Mouse (Mus musculus) midbrain, embryonic 11.5 days (tissue): Measurements from ENCODE around the gene Tnfsf10. TPM values are rescaled to one million over a fixed set of nuclear protein-coding genes. Genes with fewer than 3 reads are reported as not detected.
"Not testable (repeated sequence)": the region's sequence is repeated elsewhere in the genome, so short reads cannot be mapped to it uniquely, and the experiment has no call there.

Experiments
- ATAC-seq: fragments of 200-750 bp; cut with Nextera tagmentation; 2 replicates; pipeline ENCODE4 v1.8.0; 2017; ENCODE audit warnings: moderate TSS enrichment, moderate library complexity; ENCODE audit not compliant: low FRiP score
- DNase-seq: peaks from one replicate; pipeline ENCODE4 v3.0.0; 2015; ENCODE audit warnings: low spot score; ENCODE audit errors: missing footprints
- H3K27ac ChIP-seq: fragments of 300-500 bp; sonication (generic); 2 replicates; pipeline ENCODE4 v1.5.1; 2014; ENCODE audit warnings: low read depth, low read length
- H3K27me3 ChIP-seq: fragments of 300-500 bp; sonication (generic); 2 replicates; pipeline ENCODE4 v1.6.1; 2014; ENCODE audit warnings: mild to moderate bottlenecking, low read length, moderate library complexity, mixed read lengths; ENCODE audit not compliant: control insufficient read depth, insufficient read depth
- H3K36me3 ChIP-seq: fragments of 300-500 bp; sonication (generic); 2 replicates; pipeline ENCODE4 v1.6.1; 2014; ENCODE audit warnings: mild to moderate bottlenecking, low read length, moderate library complexity, mixed read lengths; ENCODE audit not compliant: control insufficient read depth, insufficient read depth
- H3K4me1 ChIP-seq: fragments of 300-500 bp; sonication (generic); 2 replicates; pipeline ENCODE4 v1.6.1; 2014; ENCODE audit warnings: low read length; ENCODE audit not compliant: control insufficient read depth, insufficient read depth
- H3K4me2 ChIP-seq: fragments of 300-500 bp; sonication (generic); 2 replicates; pipeline ENCODE4 v1.6.1; 2014; ENCODE audit warnings: mild to moderate bottlenecking, moderate library complexity
- H3K4me3 ChIP-seq: fragments of 300-500 bp; sonication (generic); 2 replicates; pipeline ENCODE4 v1.5.1; 2014; ENCODE audit warnings: low read depth, low read length
- H3K9ac ChIP-seq: fragments of 300-500 bp; sonication (generic); 2 replicates; pipeline ENCODE4 v1.6.1; 2014; ENCODE audit warnings: low read length
- H3K9me3 ChIP-seq: fragments of 300-500 bp; sonication (generic); 2 replicates; pipeline ENCODE4 v1.6.1; 2016; ENCODE audit warnings: low read length; ENCODE audit not compliant: control insufficient read depth
- WGBS: fragments of 180-500 bp; shearing (Covaris S2); extraction: QIAGEN DNeasy Blood & Tissue Kit; methylation state at CpG from one replicate; pipeline ENCODE4 v1.1.7; 2014; 5-methylcytosine and 5-hydroxymethylcytosine counted together
- polyA plus RNA-seq: library from polyadenylated mRNA; unstranded; fragments of >200 nt; fragmentation: Nextera tagmentation; extraction: Ambion mirVana; gene quantifications from 2 replicates; pipeline ENCODE4 v1.2.1, GENCODE M21; 2014

Tnfsf10 gene
- polyA plus RNA-seq, result not detected in 2 replicates

GRCm38 (mm10) chr3:27316559-27317287, at the start of gene Tnfsf10:
Gene Tnfsf10 (plus strand): TSS chr3:27317028.
- no peaks in the 10 kb centered on the region for H3K36me3 ChIP-seq
- no peak within 1 kb of the TSS for H3K9ac ChIP-seq
- no peak within 1 kb of the TSS for H3K27ac ChIP-seq
- H3K9me3 ChIP-seq, result no peaks in the 10 kb centered on the region
- H3K4me2 ChIP-seq, result no peak within 1 kb of the TSS
- DNase-seq (no peak), ATAC-seq (no peak)
- no peak within 1 kb of the TSS for H3K4me3 ChIP-seq
- no peaks in the 10 kb centered on the region for H3K4me1 ChIP-seq
- 69% methylated on average over 9 of the region's 9 CpGs for WGBS
- H3K27me3 ChIP-seq, result no peaks in the 10 kb centered on the region

GRCm38 (mm10) chr3:27267327-27267726, 49.5 kb upstream of the Tnfsf10 start:
- H3K4me3 ChIP-seq, result no peak overlapping the region
- no peaks in the 10 kb centered on the region for H3K9me3 ChIP-seq
- H3K27ac ChIP-seq, result no peak overlapping the region
- WGBS, result 84% methylated on average over 5 of the region's 5 CpGs
- DNase-seq, result no peak
- H3K4me2 ChIP-seq, result no peak overlapping the region
- no peaks in the 10 kb centered on the region for H3K36me3 ChIP-seq
- no peaks in the 10 kb centered on the region for H3K27me3 ChIP-seq
- H3K4me1 ChIP-seq, result no peaks in the 10 kb centered on the region
- H3K9ac ChIP-seq, result no peak overlapping the region
- no peak for ATAC-seq

- no peaks in the 10 kb centered on the region for H3K9me3 ChIP-seq
- no peak for ATAC-seq
- no peaks in the 10 kb centered on the region for H3K27me3 ChIP-seq
- H3K4me2 ChIP-seq, result no peak overlapping the region
- WGBS, result 75% methylated on average over 4 of the region's 4 CpGs
- H3K4me1 ChIP-seq, result no peaks in the 10 kb centered on the region
- no peak overlapping the region for H3K27ac ChIP-seq
- H3K36me3 ChIP-seq, result no peaks in the 10 kb centered on the region
- no peak overlapping the region for H3K9ac ChIP-seq
- no peak for DNase-seq
- no peak overlapping the region for H3K4me3 ChIP-seq
Measured at GRCm38 (mm10) chr3:27267887-27268286, 48.9 kb upstream of the Tnfsf10 start.

- Histone ChIP-seq H3K9me3 (no peaks in the 10 kb centered on the region), H3K9ac (no peak overlapping the region), H3K4me1 (no peaks in the 10 kb centered on the region), H3K4me2 (no peak overlapping the region), H3K4me3 (no peak overlapping the region), H3K27me3 (no peaks in the 10 kb centered on the region), H3K36me3 (no peaks in the 10 kb centered on the region), H3K27ac (no peak overlapping the region)
- DNase-seq (no peak), ATAC-seq (no peak)
- WGBS, result 87% methylated on average over 4 of the region's 4 CpGs
Measured at GRCm38 (mm10) chr3:27269151-27269550, 47.7 kb upstream of the Tnfsf10 start.

GRCm38 (mm10) chr3:27270160-27270962, 46.5 kb upstream of the Tnfsf10 start:
- DNase-seq (no peak), ATAC-seq (no peak)
- WGBS, result 41% methylated on average over 11 of the region's 11 CpGs

GRCm38 (mm10) chr3:27272926-27273745, 43.7 kb upstream of the Tnfsf10 start:
- Histone ChIP-seq H3K9me3 (no peaks in the 10 kb centered on the region), H3K4me1 (no peaks in the 10 kb centered on the region), H3K4me3 (no peak overlapping the region), H3K27me3 (no peaks in the 10 kb centered on the region), H3K27ac (no peak overlapping the region), H3K4me2 (no peak overlapping the region), H3K36me3 (no peaks in the 10 kb centered on the region), H3K9ac (no peak overlapping the region)
- WGBS, result 18% methylated on average over 7 of the region's 7 CpGs
- ATAC-seq (no peak), DNase-seq (no peak)

More at GRCm38 (mm10) chr3:27270160-27270962, 46.5 kb upstream of the Tnfsf10 start:
- Histone ChIP-seq H3K4me1 (no peaks in the 10 kb centered on the region), H3K9me3 (no peaks in the 10 kb centered on the region), H3K27ac (no peak overlapping the region), H3K4me3 (no peak overlapping the region), H3K27me3 (no peaks in the 10 kb centered on the region), H3K9ac (no peak overlapping the region), H3K4me2 (no peak overlapping the region), H3K36me3 (no peaks in the 10 kb centered on the region)

- ATAC-seq, DNase-seq, H3K27ac ChIP-seq, H3K27me3 ChIP-seq, H3K4me2 ChIP-seq, H3K36me3 ChIP-seq, H3K9ac ChIP-seq, H3K4me1 ChIP-seq, H3K9me3 ChIP-seq, H3K4me3 ChIP-seq: not testable (repeated sequence)
- 98% methylated on average over 14 of the region's 14 CpGs for WGBS
Measured at GRCm38 (mm10) chr3:27279286-27279925, 37.4 kb upstream of the Tnfsf10 start.

- no peak overlapping the region for H3K4me2 ChIP-seq
- H3K4me1 ChIP-seq, result peaks cover 5% of the 10 kb centered on the region; the same call in 1 of the 2 replicates
- H3K27ac ChIP-seq, result no peak overlapping the region
- no peak for ATAC-seq
- 59% methylated on average over 11 of the region's 11 CpGs for WGBS
- no peaks in the 10 kb centered on the region for H3K9me3 ChIP-seq
- H3K9ac ChIP-seq, result no peak overlapping the region
- H3K27me3 ChIP-seq, result peaks cover 3% of the 10 kb centered on the region; the same call in 1 of the 2 replicates
- H3K36me3 ChIP-seq, result no peaks in the 10 kb centered on the region
- no peak overlapping the region for H3K4me3 ChIP-seq
- no peak for DNase-seq
Measured at GRCm38 (mm10) chr3:27280280-27280749, 36.5 kb upstream of the Tnfsf10 start.
